Comparison of ENCODE assay signal across 8 mouse cellular contexts in the genomic region with DNA sequence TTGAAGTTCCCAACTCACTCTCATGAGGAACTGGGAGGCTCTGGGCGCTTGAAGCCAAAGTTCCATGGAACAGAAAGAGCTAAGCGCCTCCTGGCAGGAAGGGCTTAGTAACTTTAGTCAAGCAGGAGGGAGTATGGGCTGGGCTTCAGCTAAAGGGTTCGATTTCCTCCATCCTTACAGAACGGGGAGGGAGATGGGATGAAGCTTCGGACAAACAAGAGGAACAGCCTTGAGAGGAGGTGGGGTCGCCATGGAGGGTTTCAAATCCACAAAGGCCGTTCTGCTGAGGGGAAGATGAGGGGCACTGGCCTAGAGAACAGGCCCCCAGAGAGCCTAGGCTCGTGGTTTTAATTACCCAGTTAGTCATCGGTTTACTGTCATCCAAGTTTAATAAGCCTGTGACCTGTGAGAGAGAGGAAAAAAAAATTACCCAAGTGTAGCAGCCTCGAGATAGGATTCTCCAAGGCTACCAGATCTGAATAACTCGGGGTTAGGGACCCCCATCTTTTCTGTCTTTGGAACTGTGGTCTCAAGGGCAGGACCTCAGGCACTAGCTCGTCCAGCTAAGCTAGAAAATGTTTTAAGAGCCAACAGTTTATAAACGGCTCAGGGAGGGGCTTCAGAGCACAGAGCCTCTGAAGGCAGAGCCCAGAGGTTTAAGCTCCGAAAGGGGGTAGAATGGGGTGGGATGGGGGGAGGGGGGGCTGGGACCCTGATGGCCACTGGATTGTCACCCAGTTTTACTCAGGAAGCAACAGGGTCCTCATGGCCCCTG.
DNase-seq lines count a peak whose midpoint lies in the region; ATAC-seq and TF ChIP-seq lines count a peak whose summit lies in the region.

No protein-coding gene starts in this region.

- intact Hi-C loops in heart, adult 2 months (cut with DNase I) = no loop called here

- TF ChIP-seq EP300 in liver, postnatal 0 days (IDR thresholded peaks at IDR 0.05; ENCODE audit: low read depth) = no peak
- no peak for TF ChIP-seq EP300 in heart, adult 2 months (IDR thresholded peaks at IDR 0.05; ENCODE audit: insufficient read depth, low read depth, low read length)

- no peaks in the 10 kb centered on the region for H3K9me3 ChIP-seq in liver, postnatal 0 days (ENCODE audit: low read length)
- no peaks in the 10 kb centered on the region; the same call in 1 of the 2 replicates for H3K9me3 ChIP-seq in liver, embryonic 11.5 days (ENCODE audit: control insufficient read depth, low read length)

- TF ChIP-seq POLR2A in bone marrow macrophage, adult 2 months (IDR thresholded peaks at IDR 0.05; ENCODE audit: borderline replicate concordance, low read depth, low read length) = no peak
- TF ChIP-seq POLR2A in heart, adult 2 months (IDR thresholded peaks at IDR 0.05; ENCODE audit: insufficient read depth, low read depth, low read length) = peak; percentile 30; the same call in 1 of the 2 replicates

- H3K4me1 ChIP-seq in liver, postnatal 0 days (ENCODE audit: insufficient read depth) = peaks cover 9% of the 10 kb centered on the region
- no peaks in the 10 kb centered on the region; the same call in 1 of the 2 replicates for H3K4me1 ChIP-seq in liver, embryonic 11.5 days (replicated peaks; ENCODE audit: control insufficient read depth, insufficient read depth, low read length)
- peaks cover 38% of the 10 kb centered on the region for H3K4me1 ChIP-seq in bone marrow macrophage, adult 2 months (ENCODE audit: control insufficient read depth, insufficient read depth, low read length)
- peaks cover 10% of the 10 kb centered on the region for H3K4me1 ChIP-seq in heart, adult 2 months (ENCODE audit: control insufficient read depth, insufficient read depth, low read length)

- no peaks in the 10 kb centered on the region for H3K27me3 ChIP-seq in liver, postnatal 0 days (ENCODE audit: insufficient read depth, low read length)
- H3K27me3 ChIP-seq in liver, embryonic 11.5 days (replicated peaks; ENCODE audit: control insufficient read depth, insufficient read depth, low read length) = no peaks in the 10 kb centered on the region
- no peaks in the 10 kb centered on the region for H3K27me3 ChIP-seq in heart, adult 2 months (ENCODE audit: control insufficient read depth, insufficient read depth, low read length)

- TF ChIP-seq CTCF in liver, postnatal 0 days (IDR thresholded peaks at IDR 0.05; ENCODE audit: low read depth) = no peak
- TF ChIP-seq CTCF in bone marrow macrophage, adult 2 months (IDR thresholded peaks at IDR 0.05; ENCODE audit: low read depth, low read length) = no peak
- TF ChIP-seq CTCF in heart, adult 2 months (IDR thresholded peaks at IDR 0.05) = no peak

- no peak overlapping the region for H3K9ac ChIP-seq in liver, postnatal 0 days (replicated peaks)
- H3K9ac ChIP-seq in liver, embryonic 11.5 days (ENCODE audit: low read depth, low read length) = no peak overlapping the region
- peak overlapping the region; percentile 11; the same call in 1 of the 2 replicates for H3K9ac ChIP-seq in heart, adult 2 months (ENCODE audit: low read depth, low read length)

- no peak for DNase-seq in liver, postnatal 0 days
- DNase-seq in liver, embryonic 11.5 days (ENCODE audit: low spot score) = no peak
- peak; percentile 62 to 63 for DNase-seq in heart, adult 2 months
- no peak for DNase-seq in cerebellum, adult 9-10 months
- DNase-seq in thymus, postnatal 4 days = no peak
- no peak for DNase-seq in adrenal gland, adult 8-10 months

- peak overlapping the region; percentile 38 for H3K4me2 ChIP-seq in liver, postnatal 0 days (ENCODE audit: low read depth, low read length)
- no peak overlapping the region for H3K4me2 ChIP-seq in liver, embryonic 11.5 days

- H3K27ac ChIP-seq in liver, postnatal 0 days (ENCODE audit: low read depth) = peak overlapping the region; percentile 77
- no peak overlapping the region for H3K27ac ChIP-seq in liver, embryonic 11.5 days (ENCODE audit: low read depth, low read length)
- peak overlapping the region; percentile 14; the same call in 1 of the 2 replicates for H3K27ac ChIP-seq in bone marrow macrophage, adult 2 months (ENCODE audit: insufficient read depth, low read depth, low read length)
- peak overlapping the region; percentile 74 for H3K27ac ChIP-seq in heart, adult 2 months
- H3K27ac ChIP-seq in macrophage = peak overlapping the region; percentile 15; the same call in 1 of the 2 replicates

- no peak for ATAC-seq in liver, postnatal 0 days
- ATAC-seq in liver, embryonic 11.5 days (replicated peaks; ENCODE audit: low FRiP score) = no peak

- H3K36me3 ChIP-seq in liver, postnatal 0 days (replicated peaks; ENCODE audit: insufficient read depth, low read length) = no peaks in the 10 kb centered on the region
- no peaks in the 10 kb centered on the region for H3K36me3 ChIP-seq in liver, embryonic 11.5 days (ENCODE audit: control insufficient read depth, insufficient read depth, low read length)
- H3K36me3 ChIP-seq in heart, adult 2 months (ENCODE audit: control insufficient read depth, insufficient read depth, low read length) = no peaks in the 10 kb centered on the region
- H3K36me3 ChIP-seq in macrophage (ENCODE audit: inconsistent target) = no peaks in the 10 kb centered on the region

- 62% methylated on average over 14 of the region's 14 CpGs for WGBS in liver, postnatal 0 days (ENCODE audit: insufficient replicate concordance)
- 54% methylated on average over 14 of the region's 14 CpGs for WGBS in liver, embryonic 11.5 days
- 44% methylated on average over 14 of the region's 14 CpGs for WGBS in heart, adult 2 months
- 54% methylated on average over 14 of the region's 14 CpGs for WGBS in macrophage (ENCODE audit: missing documents)

- no peak overlapping the region for H3K4me3 ChIP-seq in liver, postnatal 0 days (ENCODE audit: low read depth, low read length)
- H3K4me3 ChIP-seq in liver, embryonic 11.5 days (ENCODE audit: low read depth, low read length) = no peak overlapping the region
- H3K4me3 ChIP-seq in bone marrow macrophage, adult 2 months (ENCODE audit: insufficient read depth, low read length) = no peak overlapping the region
- H3K4me3 ChIP-seq in heart, adult 2 months = no peak overlapping the region
- H3K4me3 ChIP-seq in macrophage (ENCODE audit: inconsistent target) = no peak overlapping the region

- H3K79me2 ChIP-seq in heart, adult 2 months (replicated peaks; ENCODE audit: control insufficient read depth, insufficient read depth, low read length) = no peaks in the 10 kb centered on the region
- H3K79me2 ChIP-seq in macrophage (ENCODE audit: inconsistent target) = no peaks in the 10 kb centered on the region

Comparison
In these comparisons a context has a peak if more than half of its experiments do, and no peak if none do; other contexts are left out.
1. DNase-seq: peak in heart, adult 2 months (2 of 2); none in liver, postnatal 0 days (single experiment), liver, embryonic 11.5 days (single experiment), cerebellum, adult 9-10 months (single experiment), thymus, postnatal 4 days (single experiment) and adrenal gland, adult 8-10 months (single experiment).